Mouse (Mus musculus): Measurements from ENCODE around the gene Fgfr2. TPM values are rescaled to one million over a fixed set of nuclear protein-coding genes. Genes with fewer than 3 reads are reported as not detected.

The Fgfr2 gene
- polyA plus RNA-seq, 1 experiment = 1.7 TPM

DNA sequence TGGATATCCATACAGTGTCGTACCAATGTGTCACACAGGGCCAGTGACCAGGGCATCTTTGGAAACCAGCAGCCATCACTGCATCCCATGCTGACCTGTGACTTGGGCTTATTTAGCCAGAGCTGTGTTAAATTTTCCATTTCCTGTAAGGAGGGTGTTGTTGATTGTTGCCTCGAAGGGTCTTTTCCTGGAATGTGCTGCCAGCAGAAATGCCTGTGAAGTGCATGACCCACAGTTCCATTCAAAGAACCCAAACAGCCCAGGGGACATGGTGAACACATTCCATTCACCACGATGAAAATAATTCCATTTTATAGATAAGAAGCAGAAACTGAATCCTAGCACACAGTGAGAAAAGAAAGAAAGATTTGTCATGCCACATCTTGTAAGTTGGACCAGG lies 764.9 kb downstream of the Fgfr2 start:
- Histone ChIP-seq H3K4me3 (ENCODE audit: insufficient read depth, poor library complexity, severe bottlenecking) (no peak overlapping the region), H3K36me3 (ENCODE audit: control insufficient read depth, insufficient read depth) (no peaks in the 10 kb centered on the region), H3ac (ENCODE audit: control insufficient read depth, insufficient read length, low read depth) (no peak overlapping the region), H3K79me3 (ENCODE audit: low read depth) (no peaks in the 10 kb centered on the region), H3K79me2 (ENCODE audit: control insufficient read depth, insufficient read depth) (no peaks in the 10 kb centered on the region), H3K27me3 (ENCODE audit: control insufficient read depth, insufficient read depth, insufficient read length) (no peaks in the 10 kb centered on the region)
- TF ChIP-seq FOSL1 (IDR thresholded peaks at IDR 0.05; ENCODE audit: insufficient read depth, low read length, poor library complexity, severe bottlenecking) (no peak), MYOD1 (IDR thresholded peaks at IDR 0.05; ENCODE audit: control insufficient read depth, insufficient read length, low read depth) (no peak), CEBPB (IDR thresholded peaks at IDR 0.05; ENCODE audit: low read depth) (no peak), USF1 (IDR thresholded peaks at IDR 0.05; ENCODE audit: low read depth) (no peak), MYOG (IDR thresholded peaks at IDR 0.05; ENCODE audit: control insufficient read depth, extremely low read depth, insufficient read length) (no peak), CTCF (IDR thresholded peaks at IDR 0.05; ENCODE audit: control insufficient read depth, insufficient read depth, insufficient read length) (no peak), MAX (IDR thresholded peaks at IDR 0.05) (no peak)

GRCm38 (mm10) chr7:132357841-132358237 lies 765.3 kb downstream of the Fgfr2 start:
- TF ChIP-seq MAX (IDR thresholded peaks at IDR 0.05) = no peak
- H3K79me2 ChIP-seq (ENCODE audit: control insufficient read depth, insufficient read depth) = no peaks in the 10 kb centered on the region
- no peaks in the 10 kb centered on the region for H3K79me3 ChIP-seq (ENCODE audit: low read depth)
- no peak overlapping the region for H3K4me3 ChIP-seq (ENCODE audit: insufficient read depth, poor library complexity, severe bottlenecking)
- no peaks in the 10 kb centered on the region for H3K27me3 ChIP-seq (ENCODE audit: control insufficient read depth, insufficient read depth, insufficient read length)
- no peak overlapping the region for H3ac ChIP-seq (ENCODE audit: control insufficient read depth, insufficient read length, low read depth)
- no peaks in the 10 kb centered on the region for H3K36me3 ChIP-seq (ENCODE audit: control insufficient read depth, insufficient read depth)

DNA sequence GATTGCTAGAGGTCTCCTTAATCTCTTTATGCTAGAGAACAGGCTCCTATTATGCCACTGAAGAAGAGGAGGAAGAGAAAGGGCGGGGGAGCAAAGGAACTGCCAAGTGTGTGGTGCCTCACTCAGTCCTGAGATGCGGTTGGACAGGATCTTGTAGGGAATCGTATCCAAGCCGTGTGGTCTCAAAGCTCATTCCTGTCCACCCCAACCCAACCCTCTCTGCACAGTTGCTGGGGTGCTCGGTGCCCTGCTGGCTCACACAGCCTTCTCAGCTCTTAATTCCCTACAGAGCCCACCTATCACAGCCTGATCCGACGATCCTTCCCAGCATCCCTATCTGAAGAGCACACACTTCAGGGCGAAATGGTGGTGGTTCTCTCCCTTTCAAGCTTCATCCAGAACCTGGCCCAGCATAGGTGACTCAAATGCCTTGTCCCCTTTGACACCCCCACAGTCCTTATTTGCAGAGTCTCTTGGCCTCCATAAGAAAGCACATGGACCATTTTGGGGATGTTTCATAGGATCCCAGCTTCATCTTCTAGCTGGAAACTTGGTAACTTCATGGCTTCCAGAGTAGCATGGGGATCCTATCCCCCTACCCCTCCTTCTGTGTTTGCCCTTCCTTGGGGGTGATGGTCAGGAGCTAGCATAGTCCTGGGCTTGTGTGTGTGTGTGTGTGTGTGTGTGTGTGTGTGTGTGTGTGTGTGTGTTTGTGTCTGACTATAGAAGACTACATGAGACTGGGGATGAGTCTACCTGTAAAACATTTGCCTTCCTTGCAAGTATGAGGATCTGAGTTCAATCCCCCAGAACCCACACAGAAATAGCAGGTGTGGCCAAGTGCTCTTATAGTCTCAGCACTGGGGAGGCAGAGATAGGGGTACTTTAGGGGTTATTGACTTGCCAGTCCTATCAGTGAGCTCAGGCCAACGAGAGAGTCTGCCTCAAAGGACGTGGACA lies 766.0 kb downstream of the Fgfr2 start:
- Histone ChIP-seq H3K4me3 (ENCODE audit: insufficient read depth, poor library complexity, severe bottlenecking) (no peak overlapping the region), H3K27me3 (ENCODE audit: control insufficient read depth, insufficient read depth, insufficient read length) (no peaks in the 10 kb centered on the region), H3K79me2 (ENCODE audit: control insufficient read depth, insufficient read depth) (no peaks in the 10 kb centered on the region), H3K79me3 (ENCODE audit: low read depth) (no peaks in the 10 kb centered on the region), H3K36me3 (ENCODE audit: control insufficient read depth, insufficient read depth) (no peaks in the 10 kb centered on the region), H3ac (ENCODE audit: control insufficient read depth, insufficient read length, low read depth) (no peak overlapping the region)
- TF ChIP-seq CEBPB (IDR thresholded peaks at IDR 0.05; ENCODE audit: low read depth) = no peak
- no peak for TF ChIP-seq USF1 (IDR thresholded peaks at IDR 0.05; ENCODE audit: low read depth)
- no peak for TF ChIP-seq CTCF (IDR thresholded peaks at IDR 0.05; ENCODE audit: control insufficient read depth, insufficient read depth, insufficient read length)

GRCm38 (mm10) chr7:132356185-132356584 lies 767.0 kb downstream of the Fgfr2 start:
- H3K79me3 ChIP-seq (ENCODE audit: low read depth) = no peaks in the 10 kb centered on the region
- TF ChIP-seq USF1 (IDR thresholded peaks at IDR 0.05; ENCODE audit: low read depth) = no peak
- no peak for TF ChIP-seq CTCF (IDR thresholded peaks at IDR 0.05; ENCODE audit: control insufficient read depth, insufficient read depth, insufficient read length)
- TF ChIP-seq FOSL1 (IDR thresholded peaks at IDR 0.05; ENCODE audit: insufficient read depth, low read length, poor library complexity, severe bottlenecking) = no peak
- no peak for TF ChIP-seq MYOG (IDR thresholded peaks at IDR 0.05; ENCODE audit: control insufficient read depth, extremely low read depth, insufficient read length)
- TF ChIP-seq MAX (IDR thresholded peaks at IDR 0.05) = no peak
- peak; percentile 9 for TF ChIP-seq CEBPB (IDR thresholded peaks at IDR 0.05; ENCODE audit: low read depth)
- peak; percentile 86 for TF ChIP-seq MYOD1 (IDR thresholded peaks at IDR 0.05; ENCODE audit: control insufficient read depth, insufficient read length, low read depth)
- H3ac ChIP-seq (ENCODE audit: control insufficient read depth, insufficient read length, low read depth) = no peak overlapping the region
- H3K79me2 ChIP-seq (ENCODE audit: control insufficient read depth, insufficient read depth) = no peaks in the 10 kb centered on the region
- H3K4me3 ChIP-seq (ENCODE audit: insufficient read depth, poor library complexity, severe bottlenecking) = no peak overlapping the region
- no peaks in the 10 kb centered on the region for H3K36me3 ChIP-seq (ENCODE audit: control insufficient read depth, insufficient read depth)
- H3K27me3 ChIP-seq (ENCODE audit: control insufficient read depth, insufficient read depth, insufficient read length) = no peaks in the 10 kb centered on the region

DNA sequence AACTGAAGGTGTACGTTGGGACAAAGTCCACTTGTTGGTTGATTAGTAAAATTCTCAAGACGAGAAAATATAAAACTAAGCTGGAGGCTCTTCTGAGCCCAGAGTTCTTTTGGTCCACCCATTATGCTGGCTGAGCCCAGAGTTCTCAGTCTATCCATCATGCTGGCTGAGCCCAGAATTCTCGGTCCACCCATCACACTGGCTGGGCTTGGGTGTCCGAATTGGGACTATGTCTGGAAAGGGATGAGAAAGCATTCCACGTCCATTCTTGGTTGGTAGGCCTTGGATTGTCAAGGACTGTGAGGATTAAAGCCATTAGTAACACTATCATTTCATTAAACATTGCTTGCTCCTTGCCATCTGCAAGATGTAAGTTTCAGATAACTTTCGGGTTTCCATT lies 767.4 kb downstream of the Fgfr2 start:
- Histone ChIP-seq H3K4me3 (ENCODE audit: insufficient read depth, poor library complexity, severe bottlenecking) (no peak overlapping the region), H3ac (ENCODE audit: control insufficient read depth, insufficient read length, low read depth) (no peak overlapping the region), H3K27me3 (ENCODE audit: control insufficient read depth, insufficient read depth, insufficient read length) (no peaks in the 10 kb centered on the region), H3K79me3 (ENCODE audit: low read depth) (no peaks in the 10 kb centered on the region), H3K36me3 (ENCODE audit: control insufficient read depth, insufficient read depth) (no peaks in the 10 kb centered on the region), H3K79me2 (ENCODE audit: control insufficient read depth, insufficient read depth) (no peaks in the 10 kb centered on the region)
- TF ChIP-seq USF1 (IDR thresholded peaks at IDR 0.05; ENCODE audit: low read depth) = no peak
- no peak for TF ChIP-seq CEBPB (IDR thresholded peaks at IDR 0.05; ENCODE audit: low read depth)
- TF ChIP-seq MYOD1 (IDR thresholded peaks at IDR 0.05; ENCODE audit: control insufficient read depth, insufficient read length, low read depth) = no peak
- TF ChIP-seq CTCF (IDR thresholded peaks at IDR 0.05; ENCODE audit: control insufficient read depth, insufficient read depth, insufficient read length) = no peak
- no peak for TF ChIP-seq MYOG (IDR thresholded peaks at IDR 0.05; ENCODE audit: control insufficient read depth, extremely low read depth, insufficient read length)
- no peak for TF ChIP-seq MAX (IDR thresholded peaks at IDR 0.05)
- no peak for TF ChIP-seq FOSL1 (IDR thresholded peaks at IDR 0.05; ENCODE audit: insufficient read depth, low read length, poor library complexity, severe bottlenecking)

GRCm38 (mm10) chr7:132349075-132349572 lies 774.0 kb downstream of the Fgfr2 start:
- no peaks in the 10 kb centered on the region for H3K79me2 ChIP-seq (ENCODE audit: control insufficient read depth, insufficient read depth)
- H3K36me3 ChIP-seq (ENCODE audit: control insufficient read depth, insufficient read depth) = no peaks in the 10 kb centered on the region
- no peaks in the 10 kb centered on the region for H3K27me3 ChIP-seq (ENCODE audit: control insufficient read depth, insufficient read depth, insufficient read length)
- no peaks in the 10 kb centered on the region for H3K79me3 ChIP-seq (ENCODE audit: low read depth)
- H3ac ChIP-seq (ENCODE audit: control insufficient read depth, insufficient read length, low read depth) = no peak overlapping the region
- TF ChIP-seq CEBPB (IDR thresholded peaks at IDR 0.05; ENCODE audit: low read depth) (no peak), MAX (IDR thresholded peaks at IDR 0.05) (no peak), CTCF (IDR thresholded peaks at IDR 0.05; ENCODE audit: control insufficient read depth, insufficient read depth, insufficient read length) (no peak), USF1 (IDR thresholded peaks at IDR 0.05; ENCODE audit: low read depth) (no peak), MYOD1 (IDR thresholded peaks at IDR 0.05; ENCODE audit: control insufficient read depth, insufficient read length, low read depth) (no peak), FOSL1 (IDR thresholded peaks at IDR 0.05; ENCODE audit: insufficient read depth, low read length, poor library complexity, severe bottlenecking) (no peak), MYOG (IDR thresholded peaks at IDR 0.05; ENCODE audit: control insufficient read depth, extremely low read depth, insufficient read length) (no peak)
- no peak overlapping the region for H3K4me3 ChIP-seq (ENCODE audit: insufficient read depth, poor library complexity, severe bottlenecking)
